Mouse (Mus musculus) retina, embryonic 14.5 days (tissue): ENCODE data around the gene Fkrp.

Source experiments
- DNase-seq: peaks from one replicate; pipeline ENCODE4 v3.0.0-alpha.2; 2015; ENCODE audit warnings: low spot score

Fkrp gene

DNA sequence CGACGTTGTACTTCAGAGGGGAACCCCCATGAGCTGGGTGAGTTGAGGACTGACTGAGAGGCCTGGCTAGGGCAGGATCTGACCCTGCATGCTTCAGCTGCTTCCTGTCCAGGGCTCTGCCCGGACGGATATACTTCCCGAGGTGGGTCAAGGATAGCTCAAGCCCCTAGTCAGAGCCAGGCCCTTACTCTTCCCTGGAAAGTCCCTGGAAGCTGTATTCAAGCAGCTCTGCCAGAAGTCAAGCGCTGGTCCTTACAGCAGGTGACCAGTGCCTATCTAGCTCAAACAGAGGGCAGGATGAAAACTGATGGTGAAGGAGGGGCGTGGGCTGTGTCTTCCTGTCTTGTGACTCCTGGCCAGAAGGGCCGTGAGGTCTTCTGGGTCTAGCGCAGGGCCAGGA, 13.9 kb upstream of the Fkrp start:
- DNase-seq = no peak

- no peak for DNase-seq
These were observed 10.7 kb upstream of the Fkrp start for GRCm38 (mm10) chr7:16827274-16827673.

GRCm38 (mm10) chr7:16826571-16826970, 10.0 kb upstream of the Fkrp start:
- no peak for DNase-seq

GRCm38 (mm10) chr7:16825785-16826184, 9.3 kb upstream of the Fkrp start:
- DNase-seq = peak; percentile 41

GRCm38 (mm10) chr7:16823734-16824133, 7.2 kb upstream of the Fkrp start:
- DNase-seq = no peak

- no peak for DNase-seq
These were observed 5.2 kb upstream of the Fkrp start for GRCm38 (mm10) chr7:16821669-16822101.

DNA sequence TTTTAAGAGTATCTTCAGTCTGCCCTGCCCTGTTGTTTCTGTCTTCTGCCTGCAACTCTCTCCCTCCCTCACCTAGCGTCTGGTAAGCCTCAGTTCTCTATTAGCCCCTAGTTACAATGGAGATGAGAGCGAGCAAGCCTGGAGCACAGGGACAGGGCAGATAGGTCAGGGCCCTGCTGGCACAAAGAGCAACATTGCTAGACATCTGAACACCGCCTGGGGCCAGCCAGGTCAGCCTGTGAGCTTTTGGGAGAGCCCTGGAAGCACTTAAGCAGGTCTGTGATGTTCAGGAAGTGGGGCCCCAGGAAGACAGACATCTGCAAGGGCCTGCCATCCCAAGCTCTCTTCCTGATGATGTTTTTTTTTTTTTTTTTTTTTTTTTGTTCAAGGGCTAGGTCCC, 4.6 kb upstream of the Fkrp start:
- no peak for DNase-seq

GRCm38 (mm10) chr7:16820271-16820763, 3.8 kb upstream of the Fkrp start:
- DNase-seq = no peak

- DNase-seq = no peak
These were observed 3.3 kb upstream of the Fkrp start for GRCm38 (mm10) chr7:16819794-16820193.

GRCm38 (mm10) chr7:16817693-16818092, 1.2 kb upstream of the Fkrp start:
- DNase-seq = no peak

- DNase-seq = peak; percentile 85
These were observed 456 bp downstream of the Fkrp start for GRCm38 (mm10) chr7:16816078-16816474.

GRCm38 (mm10) chr7:16815351-16815941, 1.1 kb downstream of the Fkrp start, which contains the start of gene Strn4:
TSS of gene Strn4 (plus strand) at chr7:16815889.
- peak; percentile 69 for DNase-seq

DNA sequence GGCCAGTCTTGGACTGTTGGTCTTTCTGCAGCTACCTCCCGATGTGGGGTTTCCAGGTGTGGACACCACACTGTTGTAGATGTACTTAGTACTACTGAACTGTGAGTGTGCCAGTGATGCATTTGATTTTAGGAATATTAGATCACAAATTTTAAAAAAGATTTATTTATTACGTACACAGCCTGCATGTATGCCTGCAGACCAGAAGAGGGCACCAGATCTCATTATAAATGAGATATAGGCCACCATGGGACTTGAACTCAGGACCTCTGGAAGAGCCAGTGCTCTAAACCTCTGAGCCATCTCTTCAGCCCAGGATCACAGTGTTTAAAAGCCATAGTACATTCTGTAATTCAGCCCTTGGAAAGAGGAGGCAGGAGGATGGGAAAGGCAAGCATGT, 4.0 kb downstream of the Fkrp start:
- no peak for DNase-seq

GRCm38 (mm10) chr7:16811649-16812070, 4.9 kb downstream of the Fkrp start:
- no peak for DNase-seq

- DNase-seq = peak; percentile 70
These were observed 5.4 kb downstream of the Fkrp start for GRCm38 (mm10) chr7:16810920-16811648.

GRCm38 (mm10) chr7:16810399-16810919, 6.1 kb downstream of the Fkrp start:
- DNase-seq = no peak

- peak; percentile 82 for DNase-seq
These were observed 6.8 kb downstream of the Fkrp start for GRCm38 (mm10) chr7:16809739-16810138.

- DNase-seq = no peak
These were observed 7.9 kb downstream of the Fkrp start for GRCm38 (mm10) chr7:16808647-16809046.

GRCm38 (mm10) chr7:16807936-16808335, 8.6 kb downstream of the Fkrp start:
- peak; percentile 41 for DNase-seq

GRCm38 (mm10) chr7:16804409-16805028, 12.0 kb downstream of the Fkrp start:
- DNase-seq = peak; percentile 81

- DNase-seq = no peak
These were observed 21.6 kb downstream of the Fkrp start for GRCm38 (mm10) chr7:16794886-16795285.

GRCm38 (mm10) chr7:16793010-16793725, 23.4 kb downstream of the Fkrp start:
- DNase-seq = no peak
